Mouse (Mus musculus) lung, postnatal 25 days (tissue): Measurements from ENCODE around the gene Tmem109.

Experiments
- DNase-seq: peaks from one replicate; pipeline ENCODE4 v3.0.0; 2022; ENCODE audit warnings: low spot score

The Tmem109 gene

GRCm38 (mm10) chr19:10892201-10892600, 10.4 kb upstream of the Tmem109 start:
- DNase-seq: peak; percentile 38

GRCm38 (mm10) chr19:10880975-10881425, 801 bp downstream of the Tmem109 start:
- no peak for DNase-seq

- peak; percentile 79 for DNase-seq
Observed at GRCm38 (mm10) chr19:10880085-10880974, 1.5 kb downstream of the Tmem109 start.

GRCm38 (mm10) chr19:10878201-10878837, 3.5 kb downstream of the Tmem109 start:
- peak; percentile 28 for DNase-seq

- DNase-seq: no peak
Observed at GRCm38 (mm10) chr19:10871328-10871961, 10.4 kb downstream of the Tmem109 start.

GRCm38 (mm10) chr19:10870676-10871075, 11.1 kb downstream of the Tmem109 start:
- DNase-seq: no peak

- peak; percentile 57 for DNase-seq
Observed at GRCm38 (mm10) chr19:10869886-10870527, 11.8 kb downstream of the Tmem109 start, which contains the start of gene Tmem132a. Gene Tmem132a (minus strand): TSS chr19:10869940.

- peak; percentile 71 for DNase-seq
Observed at GRCm38 (mm10) chr19:10869241-10869885, 12.4 kb downstream of the Tmem109 start.

GRCm38 (mm10) chr19:10868623-10869141, 13.1 kb downstream of the Tmem109 start:
- no peak for DNase-seq

- no peak for DNase-seq
Observed at GRCm38 (mm10) chr19:10867946-10868622, 13.7 kb downstream of the Tmem109 start.

GRCm38 (mm10) chr19:10866351-10866750, 15.4 kb downstream of the Tmem109 start:
- no peak for DNase-seq

- DNase-seq: no peak
Observed at GRCm38 (mm10) chr19:10860072-10860497, 21.7 kb downstream of the Tmem109 start.

GRCm38 (mm10) chr19:10856520-10856919, 25.3 kb downstream of the Tmem109 start:
- no peak for DNase-seq

- no peak for DNase-seq
Observed at GRCm38 (mm10) chr19:10855422-10855821, 26.4 kb downstream of the Tmem109 start.

- DNase-seq: no peak
Observed at GRCm38 (mm10) chr19:10847311-10848087, 34.3 kb downstream of the Tmem109 start.

GRCm38 (mm10) chr19:10846150-10846549, 35.7 kb downstream of the Tmem109 start:
- no peak for DNase-seq

GRCm38 (mm10) chr19:10845454-10845853, 36.3 kb downstream of the Tmem109 start:
- no peak for DNase-seq

- no peak for DNase-seq
Observed at GRCm38 (mm10) chr19:10844206-10844605, 37.6 kb downstream of the Tmem109 start.

GRCm38 (mm10) chr19:10842914-10843313, 38.9 kb downstream of the Tmem109 start:
- no peak for DNase-seq
